Mouse (Mus musculus): ENCODE measurements around the gene Tbc1d14. TPM values are rescaled to one million over a fixed set of nuclear protein-coding genes. Genes with fewer than 3 reads are reported as not detected.

The Tbc1d14 gene
- polyA plus RNA-seq, 1 experiment = 30.2 TPM

- 89% methylated on average over 2 of the region's 2 CpGs for WGBS
- H3K4me1 ChIP-seq (ENCODE audit: control insufficient read depth, insufficient read depth, low read length) = peaks cover 5% of the 10 kb centered on the region
- no peak for DNase-seq
- H3K4me3 ChIP-seq (replicated peaks; ENCODE audit: extremely low read depth, low read depth, low read length) = no peak overlapping the region
- TF ChIP-seq POLR2A (IDR thresholded peaks at IDR 0.05; ENCODE audit: borderline replicate concordance, extremely low read depth, low read depth, low read length) = no peak
- TF ChIP-seq CTCF (IDR thresholded peaks at IDR 0.05; ENCODE audit: insufficient read depth, low read length) = no peak
Measured at GRCm38 (mm10) chr5:36526921-36527320, 66.2 kb downstream of the Tbc1d14 start.

GRCm38 (mm10) chr5:36526274-36526673 is 66.8 kb downstream of the Tbc1d14 start:
- H3K4me1 ChIP-seq (ENCODE audit: control insufficient read depth, insufficient read depth, low read length) = peaks cover 5% of the 10 kb centered on the region
- TF ChIP-seq CTCF (IDR thresholded peaks at IDR 0.05; ENCODE audit: insufficient read depth, low read length) = peak; percentile 49; the same call in 1 of the 2 replicates
- no peak for TF ChIP-seq POLR2A (IDR thresholded peaks at IDR 0.05; ENCODE audit: borderline replicate concordance, extremely low read depth, low read depth, low read length)
- no peak overlapping the region for H3K4me3 ChIP-seq (replicated peaks; ENCODE audit: extremely low read depth, low read depth, low read length)
- WGBS = 78% methylated on average over 5 of the region's 5 CpGs
- DNase-seq = no peak

DNA sequence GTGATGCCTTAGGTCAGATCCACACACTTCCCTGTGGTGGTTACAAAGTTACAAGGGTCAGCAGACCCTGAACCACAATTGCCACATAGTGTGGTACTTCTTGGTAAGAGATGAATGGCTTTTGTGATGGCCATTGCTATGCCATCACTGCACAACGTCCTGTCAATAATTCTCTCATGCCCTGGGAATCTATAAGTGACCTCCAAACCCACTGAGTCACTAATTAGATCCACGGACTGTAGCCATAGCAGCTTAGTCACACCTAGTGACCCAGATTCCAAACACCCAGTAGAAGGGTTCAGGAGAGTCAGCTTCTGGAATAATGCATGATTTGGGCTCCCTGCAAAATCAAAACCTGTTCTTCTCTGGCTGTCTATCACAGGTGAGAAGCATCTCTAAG is 67.9 kb downstream of the Tbc1d14 start:
- peaks cover 5% of the 10 kb centered on the region for H3K4me1 ChIP-seq (ENCODE audit: control insufficient read depth, insufficient read depth, low read length)
- no peak overlapping the region for H3K4me3 ChIP-seq (replicated peaks; ENCODE audit: extremely low read depth, low read depth, low read length)
- DNase-seq = no peak
- TF ChIP-seq CTCF (IDR thresholded peaks at IDR 0.05; ENCODE audit: insufficient read depth, low read length) = no peak
- no peak for TF ChIP-seq POLR2A (IDR thresholded peaks at IDR 0.05; ENCODE audit: borderline replicate concordance, extremely low read depth, low read depth, low read length)
- WGBS = 68% methylated on average over 2 of the region's 2 CpGs

- TF ChIP-seq POLR2A (IDR thresholded peaks at IDR 0.05; ENCODE audit: borderline replicate concordance, extremely low read depth, low read depth, low read length) = no peak
- no peak for TF ChIP-seq CTCF (IDR thresholded peaks at IDR 0.05; ENCODE audit: insufficient read depth, low read length)
- 57% methylated on average over 5 of the region's 5 CpGs for WGBS
- no peak overlapping the region for H3K4me3 ChIP-seq (replicated peaks; ENCODE audit: extremely low read depth, low read depth, low read length)
- no peak for DNase-seq
- no peaks in the 10 kb centered on the region for H3K4me1 ChIP-seq (ENCODE audit: control insufficient read depth, insufficient read depth, low read length)
Measured at GRCm38 (mm10) chr5:36523219-36523703, 69.8 kb downstream of the Tbc1d14 start.

GRCm38 (mm10) chr5:36522782-36523181 is 70.3 kb downstream of the Tbc1d14 start:
- no peak for DNase-seq
- H3K4me3 ChIP-seq (replicated peaks; ENCODE audit: extremely low read depth, low read depth, low read length) = no peak overlapping the region
- 29% methylated on average over 2 of the region's 2 CpGs for WGBS
- H3K4me1 ChIP-seq (ENCODE audit: control insufficient read depth, insufficient read depth, low read length) = no peaks in the 10 kb centered on the region
- TF ChIP-seq POLR2A (IDR thresholded peaks at IDR 0.05; ENCODE audit: borderline replicate concordance, extremely low read depth, low read depth, low read length) (no peak), CTCF (IDR thresholded peaks at IDR 0.05; ENCODE audit: insufficient read depth, low read length) (no peak)

- no peak for DNase-seq
- TF ChIP-seq CTCF (IDR thresholded peaks at IDR 0.05; ENCODE audit: insufficient read depth, low read length) = no peak
- no peak for TF ChIP-seq POLR2A (IDR thresholded peaks at IDR 0.05; ENCODE audit: borderline replicate concordance, extremely low read depth, low read depth, low read length)
- H3K4me3 ChIP-seq (replicated peaks; ENCODE audit: extremely low read depth, low read depth, low read length) = no peak overlapping the region
- no peaks in the 10 kb centered on the region for H3K4me1 ChIP-seq (ENCODE audit: control insufficient read depth, insufficient read depth, low read length)
- WGBS = 86% methylated on average over 3 of the region's 3 CpGs
Measured at GRCm38 (mm10) chr5:36519751-36520150, 73.3 kb downstream of the Tbc1d14 start.

DNA sequence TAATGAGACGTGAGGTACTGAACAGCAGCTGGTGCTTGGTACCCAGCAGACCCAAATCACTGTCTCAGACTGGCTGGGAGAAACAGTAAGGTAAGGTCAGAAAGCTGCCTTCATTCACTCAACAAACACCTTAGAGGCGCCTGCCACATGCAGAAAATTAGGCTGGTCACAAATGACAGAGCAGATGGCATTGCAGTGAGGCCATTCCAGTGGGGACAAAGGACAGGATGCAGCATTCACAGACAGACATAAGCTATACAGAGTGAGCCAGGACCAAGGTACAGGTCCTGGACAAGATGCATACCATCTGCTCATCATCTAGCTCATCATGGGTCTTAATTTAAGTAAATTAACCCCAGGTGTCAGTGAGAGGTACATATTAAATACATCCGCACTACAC is 75.5 kb downstream of the Tbc1d14 start:
- WGBS = 97% methylated on average over 3 of the region's 3 CpGs
- Histone ChIP-seq H3K4me1 (ENCODE audit: control insufficient read depth, insufficient read depth, low read length) (no peaks in the 10 kb centered on the region), H3K4me3 (replicated peaks; ENCODE audit: extremely low read depth, low read depth, low read length) (no peak overlapping the region)
- no peak for DNase-seq
- no peak for TF ChIP-seq POLR2A (IDR thresholded peaks at IDR 0.05; ENCODE audit: borderline replicate concordance, extremely low read depth, low read depth, low read length)
- TF ChIP-seq CTCF (IDR thresholded peaks at IDR 0.05; ENCODE audit: insufficient read depth, low read length) = no peak

- WGBS = 88% methylated on average over 5 of the region's 5 CpGs
- no peak for DNase-seq
- TF ChIP-seq CTCF (IDR thresholded peaks at IDR 0.05; ENCODE audit: insufficient read depth, low read length) = no peak
- Histone ChIP-seq H3K4me3 (replicated peaks; ENCODE audit: extremely low read depth, low read depth, low read length) (no peak overlapping the region), H3K4me1 (ENCODE audit: control insufficient read depth, insufficient read depth, low read length) (no peaks in the 10 kb centered on the region)
Measured at GRCm38 (mm10) chr5:36515558-36515957, 77.5 kb downstream of the Tbc1d14 start.

GRCm38 (mm10) chr5:36515126-36515525 is 78.0 kb downstream of the Tbc1d14 start:
- Histone ChIP-seq H3K4me3 (replicated peaks; ENCODE audit: extremely low read depth, low read depth, low read length) (no peak overlapping the region), H3K4me1 (ENCODE audit: control insufficient read depth, insufficient read depth, low read length) (no peaks in the 10 kb centered on the region)
- TF ChIP-seq CTCF (IDR thresholded peaks at IDR 0.05; ENCODE audit: insufficient read depth, low read length) = no peak
- no peak for TF ChIP-seq POLR2A (IDR thresholded peaks at IDR 0.05; ENCODE audit: borderline replicate concordance, extremely low read depth, low read depth, low read length)
- 88% methylated on average over 1 of the region's 1 CpGs for WGBS
- no peak for DNase-seq

DNA sequence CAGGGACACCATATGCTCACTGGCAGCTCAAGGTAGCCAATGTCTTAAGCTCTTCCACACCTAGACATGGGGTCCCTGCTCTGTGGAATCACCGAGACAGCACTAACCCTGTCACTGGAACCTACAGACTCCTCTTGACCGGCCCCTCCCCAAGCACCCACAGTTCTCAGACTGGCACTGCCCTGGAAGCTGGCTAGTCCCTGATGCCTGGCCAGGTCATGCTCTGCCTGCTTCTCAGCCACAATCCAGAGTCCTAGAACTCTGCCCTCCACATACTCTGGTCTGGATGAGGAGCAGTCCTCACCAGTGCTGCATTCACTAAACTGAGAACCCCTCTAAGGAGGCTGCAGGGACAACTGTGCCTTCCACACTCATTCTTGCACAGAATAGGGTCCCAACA is 82.1 kb downstream of the Tbc1d14 start:
- no peak for TF ChIP-seq POLR2A (IDR thresholded peaks at IDR 0.05; ENCODE audit: borderline replicate concordance, extremely low read depth, low read depth, low read length)
- TF ChIP-seq CTCF (IDR thresholded peaks at IDR 0.05; ENCODE audit: insufficient read depth, low read length) = no peak
- WGBS = 98% methylated on average over 2 of the region's 2 CpGs
- DNase-seq = no peak
- Histone ChIP-seq H3K4me3 (replicated peaks; ENCODE audit: extremely low read depth, low read depth, low read length) (no peak overlapping the region), H3K4me1 (ENCODE audit: control insufficient read depth, insufficient read depth, low read length) (no peaks in the 10 kb centered on the region)

All from lung, adult 2 months (tissue).